ENCODE assay signal across 9 mouse cellular contexts in genomic region chr4:41762688-41763114, GRCm38 (mm10). TPM values are rescaled to one million over a fixed set of nuclear protein-coding genes. Genes with fewer than 3 reads are reported as not detected.
DNase-seq lines count a peak whose midpoint lies in the region; ATAC-seq and TF ChIP-seq lines count a peak whose summit lies in the region.
"Not testable (repeated sequence)": the region's sequence is repeated elsewhere in the genome, so short reads cannot be mapped to it uniquely, and the experiment has no call there.
"Had no signal": no experiment of that assay in that cellular context is flagged by ENCODE, and none has a peak within 500 bp of the region (broad histone marks: within the 10 kb centered on the region; RNA-seq: fewer than 3 reads in every experiment).

No protein-coding gene starts in this region.

- H3K27me3 ChIP-seq in heart, embryonic 16.5 days (ENCODE audit: control insufficient read depth, insufficient read depth, low read length); limb, embryonic 12.5 days; midbrain, embryonic 10.5 days (ENCODE audit: low read depth, poor library complexity, severe bottlenecking): not testable (repeated sequence)

- TF ChIP-seq CTCF in cortical plate, adult 2 months (IDR thresholded peaks at IDR 0.05; ENCODE audit: extremely low read depth, insufficient read depth, low read length), result not testable (repeated sequence)

- TF ChIP-seq POLR2A in cortical plate, adult 2 months (IDR thresholded peaks at IDR 0.05; ENCODE audit: extremely low read depth, insufficient read depth, low read length), result not testable (repeated sequence)

- not testable (repeated sequence) for ATAC-seq in heart, embryonic 16.5 days (replicated peaks; ENCODE audit: extremely low read depth, insufficient read depth, low FRiP score)
- ATAC-seq in limb, embryonic 12.5 days (ENCODE audit: insufficient number of reproducible peaks, insufficient read depth, low FRiP score, low TSS enrichment, low read depth), result peak; percentile 76

- H3K27ac ChIP-seq in cortical plate, adult 2 months (ENCODE audit: insufficient read depth, low read length), result peak overlapping the region; percentile 45; the same call in 1 of the 2 replicates
- H3K27ac ChIP-seq in heart, embryonic 16.5 days (ENCODE audit: low read length), result peak overlapping the region; percentile 99
- H3K27ac ChIP-seq in limb, embryonic 12.5 days, result peak overlapping the region; percentile 97
- peak overlapping the region; percentile 84; the same call in 1 of the 2 replicates for H3K27ac ChIP-seq in midbrain, embryonic 10.5 days (replicated peaks)

- peaks cover 17% of the 10 kb centered on the region for H3K4me1 ChIP-seq in cortical plate, adult 2 months (ENCODE audit: control insufficient read depth, insufficient read depth, low read length)
- H3K4me1 ChIP-seq in heart, embryonic 16.5 days (ENCODE audit: control insufficient read depth, insufficient read depth, low read length), result peaks cover 37% of the 10 kb centered on the region
- H3K4me1 ChIP-seq in limb, embryonic 12.5 days (replicated peaks), result peaks cover 36% of the 10 kb centered on the region
- peaks cover 35% of the 10 kb centered on the region for H3K4me1 ChIP-seq in midbrain, embryonic 10.5 days

- peak; percentile 97 for DNase-seq in NIH3T3 (ENCODE audit: low read depth)
- DNase-seq in forelimb bud, embryonic 11.5 days (ENCODE audit: low read depth, low spot score), result peak; percentile 73
- DNase-seq in kidney, adult 18-20 months, result peak; percentile 39
- not testable (repeated sequence) for DNase-seq in midbrain, embryonic 10.5 days (ENCODE audit: low spot score)
- peak; percentile 83 for DNase-seq in skeletal muscle tissue, adult 2 months (ENCODE audit: low read depth, low spot score)

- H3K4me3 ChIP-seq in cortical plate, adult 2 months (ENCODE audit: insufficient read depth, low read length), result not testable (repeated sequence)
- peak overlapping the region; percentile 53 for H3K4me3 ChIP-seq in heart, embryonic 16.5 days (ENCODE audit: low read length)
- H3K4me3 ChIP-seq in limb, embryonic 12.5 days (replicated peaks), result peak overlapping the region; percentile 59
- peak overlapping the region; percentile 24 for H3K4me3 ChIP-seq in midbrain, embryonic 10.5 days

- H3K9me3 ChIP-seq in heart, embryonic 16.5 days (replicated peaks; ENCODE audit: control insufficient read depth, low read length); limb, embryonic 12.5 days; midbrain, embryonic 10.5 days (replicated peaks): not testable (repeated sequence)

- 37% methylated on average over 8 of the region's 8 CpGs for WGBS in heart, embryonic 16.5 days
- 17% methylated on average over 8 of the region's 8 CpGs for WGBS in limb, embryonic 12.5 days
- 47% methylated on average over 8 of the region's 8 CpGs for WGBS in midbrain, embryonic 10.5 days

- H3K36me3 ChIP-seq in heart, embryonic 16.5 days (ENCODE audit: control insufficient read depth, insufficient read depth); midbrain, embryonic 10.5 days: not testable (repeated sequence)
- peaks cover 37% of the 10 kb centered on the region for H3K36me3 ChIP-seq in limb, embryonic 12.5 days

- H3K4me2 ChIP-seq in heart, embryonic 16.5 days (ENCODE audit: low read depth, low read length), result peak overlapping the region; percentile 69
- peak overlapping the region; percentile 91 for H3K4me2 ChIP-seq in limb, embryonic 12.5 days

- peak overlapping the region; percentile 69 for H3K9ac ChIP-seq in heart, embryonic 16.5 days (ENCODE audit: low read length)
- H3K9ac ChIP-seq in limb, embryonic 12.5 days (replicated peaks), result peak overlapping the region; percentile 71

RNA-seq across cellular contexts. Expression of gene Sigmar1, which starts 6.7 kb away (rescaled TPM):
- polyA plus RNA-seq in cortical plate, adult 2 months (2012; rRNA removed), result 80.7 and 83.9 TPM in 2 replicates
- 60.5 and 61.7 TPM in 2 replicates for polyA plus RNA-seq in heart, embryonic 16.5 days (2015; fragmentation: Nextera tagmentation; extraction: Ambion mirVana)
- 61.1 and 62.2 TPM in 2 replicates for polyA plus RNA-seq in limb, embryonic 12.5 days (2016; fragmentation: Nextera tagmentation; extraction: Ambion mirVana)
- polyA plus RNA-seq in midbrain, embryonic 10.5 days (2016; fragmentation: Nextera tagmentation; extraction: Ambion mirVana), result 87.3 and 96.3 TPM in 2 replicates

RNA-seq across cellular contexts. Expression of gene Galt, which starts 7.7 kb away (rescaled TPM):
- polyA plus RNA-seq in cortical plate, adult 2 months (2012; rRNA removed), result 269 and 276 TPM in 2 replicates
- 60.6 and 69.8 TPM in 2 replicates for polyA plus RNA-seq in heart, embryonic 16.5 days (2015; fragmentation: Nextera tagmentation; extraction: Ambion mirVana)
- polyA plus RNA-seq in limb, embryonic 12.5 days (2016; fragmentation: Nextera tagmentation; extraction: Ambion mirVana), result 39.4 and 41.7 TPM in 2 replicates
- 19.1 and 21.4 TPM in 2 replicates for polyA plus RNA-seq in midbrain, embryonic 10.5 days (2016; fragmentation: Nextera tagmentation; extraction: Ambion mirVana)

RNA-seq across cellular contexts. Expression of gene Ccl27a, which starts 11.3 kb away (rescaled TPM):
- polyA plus RNA-seq in cortical plate, adult 2 months (2012; rRNA removed), result 697 and 730 TPM in 2 replicates
- 40.8 and 40.9 TPM in 2 replicates for polyA plus RNA-seq in heart, embryonic 16.5 days (2015; fragmentation: Nextera tagmentation; extraction: Ambion mirVana)
- polyA plus RNA-seq in limb, embryonic 12.5 days (2016; fragmentation: Nextera tagmentation; extraction: Ambion mirVana), result 55.4 and 59.4 TPM in 2 replicates
- 52.4 and 67.6 TPM in 2 replicates for polyA plus RNA-seq in midbrain, embryonic 10.5 days (2016; fragmentation: Nextera tagmentation; extraction: Ambion mirVana)
- polyA plus RNA-seq: C2C12 had no signal

RNA-seq across cellular contexts. Expression of gene Arid3c, which starts 31.8 kb away (rescaled TPM):
- 0.34 and 0.46 TPM in 2 replicates for polyA plus RNA-seq in cortical plate, adult 2 months (2012; rRNA removed)
- not detected in 2 replicates for polyA plus RNA-seq in heart, embryonic 16.5 days (2015; fragmentation: Nextera tagmentation; extraction: Ambion mirVana)
- not detected in 2 replicates for polyA plus RNA-seq in limb, embryonic 12.5 days (2016; fragmentation: Nextera tagmentation; extraction: Ambion mirVana)
- 0.28 and 0.63 TPM in 2 replicates for polyA plus RNA-seq in midbrain, embryonic 10.5 days (2016; fragmentation: Nextera tagmentation; extraction: Ambion mirVana)
- polyA plus RNA-seq: C2C12 had no signal

RNA-seq across cellular contexts. Expression of gene Dctn3, which starts 39.7 kb away (rescaled TPM):
- 205 TPM in 2 replicates for polyA plus RNA-seq in cortical plate, adult 2 months (2012; rRNA removed)
- polyA plus RNA-seq in heart, embryonic 16.5 days (2015; fragmentation: Nextera tagmentation; extraction: Ambion mirVana), result 137 and 141 TPM in 2 replicates
- polyA plus RNA-seq in limb, embryonic 12.5 days (2016; fragmentation: Nextera tagmentation; extraction: Ambion mirVana), result 103 and 104 TPM in 2 replicates
- polyA plus RNA-seq in midbrain, embryonic 10.5 days (2016; fragmentation: Nextera tagmentation; extraction: Ambion mirVana), result 150 and 167 TPM in 2 replicates

Comparison
In these comparisons a context has a peak if more than half of its experiments do, and no peak if none do; other contexts are left out.
1. H3K27ac ChIP-seq: peak in every context shown above with its lines; median percentile 99 in heart, embryonic 16.5 days; 97 in limb, embryonic 12.5 days; 84 in midbrain, embryonic 10.5 days; 45 in cortical plate, adult 2 months.
2. RNA of gene Ccl27a, which starts 11.3 kb away (polyA plus RNA-seq): 697 to 730 TPM in cortical plate, adult 2 months; 55.4 to 59.4 TPM in limb, embryonic 12.5 days, 52.4 to 67.6 TPM in midbrain, embryonic 10.5 days and 40.8 to 40.9 TPM in heart, embryonic 16.5 days; every median in the first group is over 10 times any median in the second.